Mouse (Mus musculus) liver, adult 2 months (tissue): Measurements from ENCODE around the gene Sez6l.

ENCODE experiments used
- CTCF ChIP-seq: fragments of 200-500 bp; IDR thresholded peaks from 2 replicates; pipeline ENCODE4 v1.5.1; 2011; ENCODE audit warnings: low read depth, low read length, control low read depth
- POLR2A ChIP-seq: fragments of 200-500 bp; IDR thresholded peaks from 2 replicates; pipeline ENCODE4 v1.6.1; 2011; ENCODE audit warnings: low read length, control low read depth; ENCODE audit not compliant: insufficient read depth; ENCODE audit errors: extremely low read depth

DNA sequence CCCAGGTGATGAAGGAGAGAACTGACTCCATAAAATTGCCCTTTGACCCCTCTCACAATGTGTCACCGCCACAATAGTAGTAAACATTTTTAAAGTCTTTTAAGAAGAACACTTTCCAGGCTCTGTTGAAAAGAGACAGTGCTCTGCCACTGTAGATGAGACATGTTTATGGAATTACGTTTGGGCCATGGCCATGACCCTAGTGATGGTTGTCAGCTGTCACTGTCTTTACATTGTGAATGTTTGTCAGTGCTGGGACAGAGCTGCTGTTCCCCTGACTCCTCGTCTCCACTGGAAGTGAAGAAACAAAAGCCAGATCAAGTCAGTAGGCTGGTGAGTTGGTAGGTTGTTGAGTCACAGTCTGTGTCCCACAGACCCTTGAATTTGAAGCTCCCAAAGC, 174.5 kb downstream of the Sez6l start:
- TF ChIP-seq CTCF (no peak), POLR2A (no peak)
